Mouse (Mus musculus): ENCODE results near the gene Sgip1.

DNA sequence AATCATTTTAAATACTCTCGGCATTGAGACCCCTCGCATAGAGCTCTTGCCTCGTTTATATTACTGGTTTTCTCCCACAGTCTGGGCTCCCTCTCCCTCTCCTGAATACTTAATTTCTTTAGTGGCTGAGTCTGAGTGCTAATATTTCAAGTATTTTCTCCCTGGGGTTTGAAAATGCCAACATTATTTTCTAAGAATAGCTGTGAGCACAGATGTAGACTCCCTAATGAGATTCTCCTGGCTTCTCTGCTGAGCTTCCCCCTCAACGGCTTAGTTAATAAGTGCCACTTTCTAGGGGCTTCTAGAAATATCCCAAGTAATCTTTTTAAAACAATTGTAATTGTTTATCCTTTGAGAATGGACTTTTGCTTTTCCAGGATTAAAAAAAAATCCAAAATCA is 130.2 kb downstream of the Sgip1 start:
- TF ChIP-seq POLR2A (IDR thresholded peaks at IDR 0.05; ENCODE audit: borderline replicate concordance, insufficient read depth, low read length) = no peak
- no peak for TF ChIP-seq CTCF (IDR thresholded peaks at IDR 0.05; ENCODE audit: borderline replicate concordance, insufficient read depth, low read depth, low read length)
